Mouse (Mus musculus): ENCODE results near the gene Vtcn1.

GRCm38 (mm10) chr3:100881403-100881802 lies 56.1 kb downstream of the Vtcn1 start:
- TF ChIP-seq CTCF (IDR thresholded peaks at IDR 0.05; ENCODE audit: borderline replicate concordance, extremely low read depth, insufficient read depth, insufficient read length) (no peak), POLR2A (IDR thresholded peaks at IDR 0.05; ENCODE audit: borderline replicate concordance, extremely low read depth, insufficient read depth, insufficient read length, poor library complexity, severe bottlenecking) (no peak)
